Mouse (Mus musculus): ENCODE measurements at regions not wholly inside any gene's neighbourhood (a gene's known extent, or its start where the extent isn't known, plus 50 kb on each side); places are given as distances from the start of the nearest gene placed in this dataset.

GRCm38 (mm10) chr15:62151690-62152089 is 1228.9 kb upstream of the A1bg start:
- Histone ChIP-seq H3K27me3 (ENCODE audit: insufficient read depth, low read length) (no peaks in the 10 kb centered on the region), H3K9ac (ENCODE audit: low read depth, low read length) (no peak overlapping the region)
- 99% methylated on average over 3 of the region's 3 CpGs for WGBS

GRCm38 (mm10) chr15:62150296-62150695 is 1227.5 kb upstream of the A1bg start:
- Histone ChIP-seq H3K9ac (ENCODE audit: low read depth, low read length) (no peak overlapping the region), H3K27ac (no peak overlapping the region), H3K4me2 (ENCODE audit: low read length) (no peak overlapping the region), H3K36me3 (ENCODE audit: insufficient read depth, low read length) (no peaks in the 10 kb centered on the region), H3K27me3 (ENCODE audit: insufficient read depth, low read length) (no peaks in the 10 kb centered on the region), H3K4me3 (replicated peaks; ENCODE audit: low read depth, low read length) (no peak overlapping the region), H3K4me1 (replicated peaks; ENCODE audit: insufficient read depth, low read length) (no peaks in the 10 kb centered on the region), H3K9me3 (replicated peaks; ENCODE audit: low read length) (no peaks in the 10 kb centered on the region)
- ATAC-seq (replicated peaks; ENCODE audit: low FRiP score, low read depth) (no peak), DNase-seq (ENCODE audit: low spot score) (no peak)
- 55% methylated on average over 4 of the region's 4 CpGs for WGBS
- TF ChIP-seq CTCF (IDR thresholded peaks at IDR 0.05; ENCODE audit: low read depth), result no peak

More at GRCm38 (mm10) chr15:62151690-62152089, 1228.9 kb upstream of the A1bg start:
- DNase-seq (ENCODE audit: low spot score), result no peak
- TF ChIP-seq CTCF (IDR thresholded peaks at IDR 0.05; ENCODE audit: low read depth), result no peak
- no peaks in the 10 kb centered on the region for H3K9me3 ChIP-seq (replicated peaks; ENCODE audit: low read length)
- no peaks in the 10 kb centered on the region for H3K4me1 ChIP-seq (replicated peaks; ENCODE audit: insufficient read depth, low read length)
- H3K36me3 ChIP-seq (ENCODE audit: insufficient read depth, low read length), result no peaks in the 10 kb centered on the region
- no peak overlapping the region for H3K4me3 ChIP-seq (replicated peaks; ENCODE audit: low read depth, low read length)
- H3K27ac ChIP-seq, result no peak overlapping the region
- ATAC-seq (replicated peaks; ENCODE audit: low FRiP score, low read depth), result no peak
- no peak overlapping the region for H3K4me2 ChIP-seq (ENCODE audit: low read length)

- H3K4me3 ChIP-seq (replicated peaks; ENCODE audit: low read depth, low read length), result no peak overlapping the region
- WGBS, result 91% methylated on average over 10 of the region's 10 CpGs
- H3K27ac ChIP-seq, result no peak overlapping the region
- no peaks in the 10 kb centered on the region for H3K27me3 ChIP-seq (ENCODE audit: insufficient read depth, low read length)
- no peak overlapping the region for H3K4me2 ChIP-seq (ENCODE audit: low read length)
- no peak overlapping the region for H3K9ac ChIP-seq (ENCODE audit: low read depth, low read length)
- no peak for DNase-seq (ENCODE audit: low spot score)
- TF ChIP-seq CTCF (IDR thresholded peaks at IDR 0.05; ENCODE audit: low read depth), result no peak
- no peaks in the 10 kb centered on the region for H3K4me1 ChIP-seq (replicated peaks; ENCODE audit: insufficient read depth, low read length)
- no peak for ATAC-seq (replicated peaks; ENCODE audit: low FRiP score, low read depth)
- H3K9me3 ChIP-seq (replicated peaks; ENCODE audit: low read length), result no peaks in the 10 kb centered on the region
- H3K36me3 ChIP-seq (ENCODE audit: insufficient read depth, low read length), result no peaks in the 10 kb centered on the region
Measured at GRCm38 (mm10) chr15:62148680-62149237, 1225.9 kb upstream of the A1bg start.

- no peaks in the 10 kb centered on the region for H3K36me3 ChIP-seq (ENCODE audit: insufficient read depth, low read length)
- H3K9me3 ChIP-seq (replicated peaks; ENCODE audit: low read length), result no peaks in the 10 kb centered on the region
- H3K9ac ChIP-seq (ENCODE audit: low read depth, low read length), result no peak overlapping the region
- 37% methylated on average over 5 of the region's 5 CpGs for WGBS
- ATAC-seq (replicated peaks; ENCODE audit: low FRiP score, low read depth) (no peak), DNase-seq (ENCODE audit: low spot score) (no peak)
- no peak for TF ChIP-seq CTCF (IDR thresholded peaks at IDR 0.05; ENCODE audit: low read depth)
- no peak overlapping the region for H3K4me2 ChIP-seq (ENCODE audit: low read length)
- H3K4me1 ChIP-seq (replicated peaks; ENCODE audit: insufficient read depth, low read length), result no peaks in the 10 kb centered on the region
- H3K4me3 ChIP-seq (replicated peaks; ENCODE audit: low read depth, low read length), result no peak overlapping the region
- H3K27me3 ChIP-seq (ENCODE audit: insufficient read depth, low read length), result no peaks in the 10 kb centered on the region
- no peak overlapping the region for H3K27ac ChIP-seq
Measured at GRCm38 (mm10) chr15:62147343-62147953, 1224.6 kb upstream of the A1bg start.

- no peaks in the 10 kb centered on the region for H3K27me3 ChIP-seq (ENCODE audit: insufficient read depth, low read length)
- H3K9ac ChIP-seq (ENCODE audit: low read depth, low read length), result no peak overlapping the region
- no peaks in the 10 kb centered on the region for H3K36me3 ChIP-seq (ENCODE audit: insufficient read depth, low read length)
- H3K4me1 ChIP-seq (replicated peaks; ENCODE audit: insufficient read depth, low read length), result no peaks in the 10 kb centered on the region
- H3K9me3 ChIP-seq (replicated peaks; ENCODE audit: low read length), result no peaks in the 10 kb centered on the region
- no peak overlapping the region for H3K4me2 ChIP-seq (ENCODE audit: low read length)
- ATAC-seq (replicated peaks; ENCODE audit: low FRiP score, low read depth) (no peak), DNase-seq (ENCODE audit: low spot score) (no peak)
- H3K27ac ChIP-seq, result no peak overlapping the region
- no peak overlapping the region for H3K4me3 ChIP-seq (replicated peaks; ENCODE audit: low read depth, low read length)
- WGBS, result 85% methylated on average over 4 of the region's 4 CpGs
- TF ChIP-seq CTCF (IDR thresholded peaks at IDR 0.05; ENCODE audit: low read depth), result no peak
Measured at GRCm38 (mm10) chr15:62145643-62146285, 1223.0 kb upstream of the A1bg start.

GRCm38 (mm10) chr15:62144776-62145564 is 1222.2 kb upstream of the A1bg start:
- Histone ChIP-seq H3K27me3 (ENCODE audit: insufficient read depth, low read length) (no peaks in the 10 kb centered on the region), H3K27ac (no peak overlapping the region), H3K9ac (ENCODE audit: low read depth, low read length) (no peak overlapping the region), H3K4me1 (replicated peaks; ENCODE audit: insufficient read depth, low read length) (no peaks in the 10 kb centered on the region), H3K9me3 (replicated peaks; ENCODE audit: low read length) (no peaks in the 10 kb centered on the region), H3K4me3 (replicated peaks; ENCODE audit: low read depth, low read length) (no peak overlapping the region), H3K4me2 (ENCODE audit: low read length) (no peak overlapping the region), H3K36me3 (ENCODE audit: insufficient read depth, low read length) (no peaks in the 10 kb centered on the region)
- 93% methylated on average over 10 of the region's 10 CpGs for WGBS
- ATAC-seq (replicated peaks; ENCODE audit: low FRiP score, low read depth), result no peak
- DNase-seq (ENCODE audit: low spot score), result no peak
- no peak for TF ChIP-seq CTCF (IDR thresholded peaks at IDR 0.05; ENCODE audit: low read depth)
